Mouse (Mus musculus) spleen, adult 2 months (tissue): ENCODE results near the gene Gucy1a1. TPM values are rescaled to one million over a fixed set of nuclear protein-coding genes. Genes with fewer than 3 reads are reported as not detected.

ENCODE experiments used
- DNase-seq, 2 experiments: peaks; one replicate each; pipeline versions ENCODE4 v3.0.0 to v3.0.0-alpha.2; 2012 to 2021; ENCODE audit warnings: low spot score in 2 of 2, low read depth in 1 of 2
- H3K27ac ChIP-seq: fragments of 200-500 bp; 2 replicates; pipeline ENCODE4 v1.5.1; 2012; ENCODE audit warnings: low read length, inconsistent platforms; ENCODE audit not compliant: insufficient read depth
- H3K27me3 ChIP-seq: fragments of 200-500 bp; 2 replicates; pipeline ENCODE4 v1.6.1; 2012; ENCODE audit warnings: mild to moderate bottlenecking, moderate library complexity, low read length, inconsistent platforms; ENCODE audit not compliant: control insufficient read depth, insufficient read depth
- H3K36me3 ChIP-seq: fragments of 200-500 bp; 2 replicates; pipeline ENCODE4 v1.6.1; 2012; ENCODE audit warnings: mild to moderate bottlenecking, low read length, inconsistent platforms; ENCODE audit not compliant: control insufficient read depth, insufficient read depth
- H3K4me1 ChIP-seq: fragments of 200-500 bp; 2 replicates; pipeline ENCODE4 v1.6.1; 2011; ENCODE audit warnings: inconsistent platforms; ENCODE audit not compliant: control insufficient read depth, insufficient read depth, insufficient read length
- H3K4me3 ChIP-seq: fragments of 200-500 bp; 2 replicates; pipeline ENCODE4 v1.5.1; 2011; ENCODE audit warnings: mild to moderate bottlenecking, inconsistent platforms; ENCODE audit not compliant: insufficient read depth, insufficient read length; ENCODE audit errors: extremely low read depth
- CTCF ChIP-seq: fragments of 200-500 bp; IDR thresholded peaks from 2 replicates; pipeline ENCODE4 v1.5.1; 2011; ENCODE audit warnings: mild to moderate bottlenecking, inconsistent platforms; ENCODE audit not compliant: insufficient read depth, insufficient read length, insufficient replicate concordance; ENCODE audit errors: extremely low read depth
- POLR2A ChIP-seq: fragments of 200-500 bp; IDR thresholded peaks from 2 replicates; pipeline ENCODE4 v1.6.1; 2011; ENCODE audit warnings: low read depth, low read length, inconsistent platforms
- WGBS: fragments of 180-500 bp; shearing (Covaris S2); methylation state at CpG from one replicate; pipeline ENCODE4 v1.1.7; 2018; 5-methylcytosine and 5-hydroxymethylcytosine counted together
- polyA plus RNA-seq: library from polyadenylated mRNA; depleted of rRNA; stranded (reverse); fragments of >200 nt; gene quantifications from 2 replicates; pipeline ENCODE4 v1.2.3, GENCODE M21; 2012

Gene Gucy1a1
- polyA plus RNA-seq, 1 experiment, result 9.2 TPM

- 77% methylated on average over 1 of the region's 1 CpGs for WGBS
- H3K4me1 ChIP-seq, result no peaks in the 10 kb centered on the region
- H3K36me3 ChIP-seq, result no peaks in the 10 kb centered on the region
- no peak overlapping the region for H3K4me3 ChIP-seq
- no peaks in the 10 kb centered on the region for H3K27me3 ChIP-seq
- H3K27ac ChIP-seq, result no peak overlapping the region
- DNase-seq, result no peak
- TF ChIP-seq CTCF (no peak), POLR2A (no peak)
Measured at GRCm38 (mm10) chr3:82129258-82129657, 16.3 kb downstream of the Gucy1a1 start.

- Histone ChIP-seq H3K36me3 (no peaks in the 10 kb centered on the region), H3K27ac (no peak overlapping the region), H3K4me1 (no peaks in the 10 kb centered on the region), H3K4me3 (no peak overlapping the region), H3K27me3 (no peaks in the 10 kb centered on the region)
- TF ChIP-seq POLR2A (no peak), CTCF (no peak)
- 38% methylated on average over 1 of the region's 1 CpGs for WGBS
- DNase-seq, result no peak
Measured at GRCm38 (mm10) chr3:82124567-82124966, 21.0 kb downstream of the Gucy1a1 start.

- DNase-seq, result no peak
- 100% methylated on average over 1 of the region's 1 CpGs for WGBS
- H3K27me3 ChIP-seq, result no peaks in the 10 kb centered on the region
Measured at GRCm38 (mm10) chr3:82118916-82119315, 26.7 kb downstream of the Gucy1a1 start.

GRCm38 (mm10) chr3:82112439-82112838, 33.1 kb downstream of the Gucy1a1 start:
- H3K4me1 ChIP-seq, result no peaks in the 10 kb centered on the region
- WGBS, result 79% methylated on average over 2 of the region's 2 CpGs
- DNase-seq, result no peak

More at GRCm38 (mm10) chr3:82118916-82119315, 26.7 kb downstream of the Gucy1a1 start:
- no peak overlapping the region for H3K4me3 ChIP-seq
- H3K27ac ChIP-seq, result no peak overlapping the region
- no peaks in the 10 kb centered on the region for H3K36me3 ChIP-seq
- no peaks in the 10 kb centered on the region for H3K4me1 ChIP-seq
- TF ChIP-seq CTCF (no peak), POLR2A (no peak)

DNA sequence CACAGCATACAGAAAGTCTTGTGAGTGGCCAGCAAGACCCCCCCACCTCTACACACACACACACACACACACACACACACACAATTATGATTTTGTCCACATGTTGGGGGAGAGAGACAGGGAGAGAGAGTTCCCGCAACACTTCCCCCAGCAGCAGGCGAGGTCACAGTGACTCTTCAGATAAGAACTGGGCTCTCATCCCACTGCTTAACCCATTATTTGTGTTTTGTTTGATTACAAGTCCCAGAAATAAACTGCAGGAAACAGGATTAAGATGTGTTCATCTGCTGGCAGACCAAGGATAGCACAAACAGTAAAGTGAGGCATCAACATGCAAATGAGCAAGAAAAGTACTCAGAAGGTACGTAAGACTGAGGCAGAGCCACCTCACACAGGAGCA, 33.6 kb downstream of the Gucy1a1 start:
- no peak overlapping the region for H3K27ac ChIP-seq
- no peak for DNase-seq
- TF ChIP-seq POLR2A (no peak), CTCF (no peak)
- H3K27me3 ChIP-seq, result no peaks in the 10 kb centered on the region
- no peaks in the 10 kb centered on the region for H3K4me1 ChIP-seq
- no peak overlapping the region for H3K4me3 ChIP-seq
- H3K36me3 ChIP-seq, result no peaks in the 10 kb centered on the region
- 81% methylated on average over 3 of the region's 3 CpGs for WGBS

More at GRCm38 (mm10) chr3:82112439-82112838, 33.1 kb downstream of the Gucy1a1 start:
- H3K36me3 ChIP-seq, result no peaks in the 10 kb centered on the region
- no peaks in the 10 kb centered on the region for H3K27me3 ChIP-seq
- TF ChIP-seq CTCF (no peak), POLR2A (no peak)
- no peak overlapping the region for H3K4me3 ChIP-seq
- no peak overlapping the region for H3K27ac ChIP-seq

GRCm38 (mm10) chr3:82108951-82109350, 36.6 kb downstream of the Gucy1a1 start:
- H3K27me3 ChIP-seq, result no peaks in the 10 kb centered on the region
- TF ChIP-seq POLR2A (no peak), CTCF (no peak)
- no peaks in the 10 kb centered on the region for H3K4me1 ChIP-seq
- H3K27ac ChIP-seq, result no peak overlapping the region
- no peak for DNase-seq
- WGBS, result 95% methylated on average over 15 of the region's 15 CpGs
- no peaks in the 10 kb centered on the region for H3K36me3 ChIP-seq
- H3K4me3 ChIP-seq, result no peak overlapping the region

GRCm38 (mm10) chr3:82104229-82104628, 41.4 kb downstream of the Gucy1a1 start:
- Histone ChIP-seq H3K36me3 (no peaks in the 10 kb centered on the region), H3K27ac (no peak overlapping the region), H3K4me1 (no peaks in the 10 kb centered on the region), H3K4me3 (no peak overlapping the region), H3K27me3 (no peaks in the 10 kb centered on the region)
- 74% methylated on average over 6 of the region's 6 CpGs for WGBS
- DNase-seq, result no peak
- TF ChIP-seq POLR2A (no peak), CTCF (no peak)
